Mouse (Mus musculus): ENCODE results near the gene Nlrc3.
"Not testable (repeated sequence)": the region's sequence is repeated elsewhere in the genome, so short reads cannot be mapped to it uniquely, and the experiment has no call there.

Gene Nlrc3

GRCm38 (mm10) chr16:3976251-3976671 lies at the start of gene Nlrc3:
Gene Nlrc3 (minus strand): TSS chr16:3976632.
- DNase-seq (ENCODE audit: low read depth, low spot score) = no peak

- no peak for DNase-seq (ENCODE audit: low read depth, low spot score)
Observed at GRCm38 (mm10) chr16:4022719-4023118, 46.3 kb upstream of the Nlrc3 start.

GRCm38 (mm10) chr16:4021241-4021640 lies 44.8 kb upstream of the Nlrc3 start:
- no peak for DNase-seq (ENCODE audit: low read depth, low spot score)

- DNase-seq (ENCODE audit: low read depth, low spot score) = not testable (repeated sequence)
Observed at GRCm38 (mm10) chr16:4017466-4017865, 41.0 kb upstream of the Nlrc3 start.

GRCm38 (mm10) chr16:4016786-4017185 lies 40.4 kb upstream of the Nlrc3 start:
- DNase-seq (ENCODE audit: low read depth, low spot score) = not testable (repeated sequence)

- DNase-seq (ENCODE audit: low read depth, low spot score) = no peak
Observed at GRCm38 (mm10) chr16:4014040-4014668, 37.7 kb upstream of the Nlrc3 start.

GRCm38 (mm10) chr16:4012882-4013570 lies 36.6 kb upstream of the Nlrc3 start:
- peak; percentile 22 for DNase-seq (ENCODE audit: low read depth, low spot score)

GRCm38 (mm10) chr16:4003489-4004398 lies 27.3 kb upstream of the Nlrc3 start, which contains the start of gene Slx4:
Gene Slx4 (minus strand): TSS chr16:4003770.
- peak; percentile 92 for DNase-seq (ENCODE audit: low read depth, low spot score)

GRCm38 (mm10) chr16:3988410-3988809 lies 12.0 kb upstream of the Nlrc3 start:
- DNase-seq (ENCODE audit: low read depth, low spot score) = no peak

GRCm38 (mm10) chr16:3983146-3983700 lies 6.8 kb upstream of the Nlrc3 start:
- DNase-seq (ENCODE audit: low read depth, low spot score) = no peak

- no peak for DNase-seq (ENCODE audit: low read depth, low spot score)
Observed at GRCm38 (mm10) chr16:3982173-3982572, 5.7 kb upstream of the Nlrc3 start.

- no peak for DNase-seq (ENCODE audit: low read depth, low spot score)
Observed at GRCm38 (mm10) chr16:3976712-3977111, 280 bp upstream of the Nlrc3 start.

GRCm38 (mm10) chr16:3975658-3976057 lies 774 bp downstream of the Nlrc3 start:
- no peak for DNase-seq (ENCODE audit: low read depth, low spot score)

- DNase-seq (ENCODE audit: low read depth, low spot score) = not testable (repeated sequence)
Observed at GRCm38 (mm10) chr16:3974456-3974855, 2.0 kb downstream of the Nlrc3 start.

GRCm38 (mm10) chr16:3965534-3965933 lies 10.9 kb downstream of the Nlrc3 start:
- no peak for DNase-seq (ENCODE audit: low read depth, low spot score)

- DNase-seq (ENCODE audit: low read depth, low spot score) = no peak
Observed at GRCm38 (mm10) chr16:3964990-3965389, 11.4 kb downstream of the Nlrc3 start.

- no peak for DNase-seq (ENCODE audit: low read depth, low spot score)
Observed at GRCm38 (mm10) chr16:3959261-3959660, 17.2 kb downstream of the Nlrc3 start.

- no peak for DNase-seq (ENCODE audit: low read depth, low spot score)
Observed at GRCm38 (mm10) chr16:3956369-3956768, 20.1 kb downstream of the Nlrc3 start.

- DNase-seq (ENCODE audit: low read depth, low spot score) = no peak
Observed at GRCm38 (mm10) chr16:3951141-3951540, 25.3 kb downstream of the Nlrc3 start.

GRCm38 (mm10) chr16:3934701-3935100 lies 41.7 kb downstream of the Nlrc3 start:
- no peak for DNase-seq (ENCODE audit: low read depth, low spot score)

- DNase-seq (ENCODE audit: low read depth, low spot score) = no peak
Observed at GRCm38 (mm10) chr16:3934091-3934490, 42.3 kb downstream of the Nlrc3 start.

GRCm38 (mm10) chr16:3933536-3933935 lies 42.9 kb downstream of the Nlrc3 start:
- no peak for DNase-seq (ENCODE audit: low read depth, low spot score)
